Mouse (Mus musculus): ENCODE results near the gene Irgm2. TPM values are rescaled to one million over a fixed set of nuclear protein-coding genes. Genes with fewer than 3 reads are reported as not detected.
"Not testable (repeated sequence)": the region's sequence is repeated elsewhere in the genome, so short reads cannot be mapped to it uniquely, and the experiment has no call there.

Gene Irgm2
- polyA plus RNA-seq, 1 experiment from 2014 or later: 0.51 TPM

DNA sequence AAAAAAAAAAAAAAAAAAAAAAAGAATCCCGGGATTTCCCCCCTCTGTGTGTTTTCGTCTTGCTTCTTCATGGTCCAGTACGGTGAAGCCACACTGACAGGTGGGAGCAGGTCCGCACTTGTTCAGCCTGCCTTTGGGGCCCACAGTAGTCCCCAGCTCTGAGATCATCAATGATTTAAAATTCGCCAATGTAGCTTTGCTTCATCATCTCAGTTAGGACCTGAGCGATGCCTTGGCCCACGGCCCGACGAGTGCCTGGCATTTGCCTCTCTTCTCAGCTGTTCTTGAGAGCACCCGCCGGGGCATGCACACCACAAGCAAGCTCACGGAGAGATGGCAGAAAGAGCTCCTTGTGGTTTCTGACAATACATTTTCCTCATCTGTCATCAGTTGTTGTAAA is 1.6 kb downstream of the Irgm2 start:
- H3K36me3 ChIP-seq (ENCODE audit: control insufficient read depth, insufficient read depth, low read length): no peaks in the 10 kb centered on the region
- no peaks in the 10 kb centered on the region for H3K9me3 ChIP-seq (ENCODE audit: control insufficient read depth, low read length)
- no peak overlapping the region for H3K9ac ChIP-seq (ENCODE audit: low read length)
- WGBS: 93% methylated on average over 11 of the region's 12 CpGs
- no peak for ATAC-seq (ENCODE audit: low FRiP score)
- no peak overlapping the region for H3K27ac ChIP-seq (ENCODE audit: low read depth, low read length)
- H3K4me2 ChIP-seq: no peak overlapping the region
- H3K4me3 ChIP-seq (ENCODE audit: low read depth, low read length): no peak overlapping the region
- no peak for DNase-seq (ENCODE audit: low spot score, missing footprints)
- H3K4me1 ChIP-seq (ENCODE audit: control insufficient read depth, insufficient read depth, low read length): no peaks in the 10 kb centered on the region
- no peaks in the 10 kb centered on the region for H3K27me3 ChIP-seq (ENCODE audit: control insufficient read depth, insufficient read depth, low read length)

DNA sequence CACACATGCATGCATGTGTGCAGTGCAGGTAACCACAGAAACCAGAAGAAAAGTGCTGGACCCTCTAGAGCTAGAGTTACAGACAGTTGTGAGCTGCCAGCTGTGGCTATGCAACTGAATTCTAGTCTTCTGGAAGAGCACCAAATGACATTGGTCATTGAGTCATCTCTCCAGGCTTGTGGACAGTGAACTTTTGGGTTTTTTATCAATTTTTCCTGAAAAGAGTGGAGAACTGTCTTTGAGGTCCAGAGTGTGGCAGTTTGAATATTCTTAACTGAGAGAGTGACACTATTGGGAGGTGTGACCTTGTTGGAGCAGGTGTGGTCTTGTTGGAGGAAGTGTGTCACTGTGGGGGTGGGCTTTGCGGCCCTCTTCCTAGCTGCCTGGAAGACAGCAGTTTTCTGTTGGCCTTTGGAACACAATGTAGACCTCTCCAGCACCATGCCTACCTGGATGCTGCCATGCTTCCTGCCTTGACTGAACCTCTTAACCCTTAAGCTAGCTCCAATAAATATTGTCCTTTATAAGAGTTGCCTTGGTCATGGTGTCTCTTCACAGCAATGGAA is 11.0 kb downstream of the Irgm2 start:
- Histone ChIP-seq H3K4me2 (no peak overlapping the region), H3K27me3 (ENCODE audit: control insufficient read depth, insufficient read depth, low read length) (no peaks in the 10 kb centered on the region), H3K27ac (ENCODE audit: low read depth, low read length) (no peak overlapping the region), H3K4me1 (ENCODE audit: control insufficient read depth, insufficient read depth, low read length) (peaks cover 4% of the 10 kb centered on the region), H3K4me3 (ENCODE audit: low read depth, low read length) (no peak overlapping the region), H3K9ac (ENCODE audit: low read length) (no peak overlapping the region), H3K36me3 (ENCODE audit: control insufficient read depth, insufficient read depth, low read length) (no peaks in the 10 kb centered on the region), H3K9me3 (ENCODE audit: control insufficient read depth, low read length) (no peaks in the 10 kb centered on the region)
- 86% methylated on average over 1 of the region's 1 CpGs for WGBS
- DNase-seq (ENCODE audit: low spot score, missing footprints) (no peak), ATAC-seq (ENCODE audit: low FRiP score) (no peak)

DNA sequence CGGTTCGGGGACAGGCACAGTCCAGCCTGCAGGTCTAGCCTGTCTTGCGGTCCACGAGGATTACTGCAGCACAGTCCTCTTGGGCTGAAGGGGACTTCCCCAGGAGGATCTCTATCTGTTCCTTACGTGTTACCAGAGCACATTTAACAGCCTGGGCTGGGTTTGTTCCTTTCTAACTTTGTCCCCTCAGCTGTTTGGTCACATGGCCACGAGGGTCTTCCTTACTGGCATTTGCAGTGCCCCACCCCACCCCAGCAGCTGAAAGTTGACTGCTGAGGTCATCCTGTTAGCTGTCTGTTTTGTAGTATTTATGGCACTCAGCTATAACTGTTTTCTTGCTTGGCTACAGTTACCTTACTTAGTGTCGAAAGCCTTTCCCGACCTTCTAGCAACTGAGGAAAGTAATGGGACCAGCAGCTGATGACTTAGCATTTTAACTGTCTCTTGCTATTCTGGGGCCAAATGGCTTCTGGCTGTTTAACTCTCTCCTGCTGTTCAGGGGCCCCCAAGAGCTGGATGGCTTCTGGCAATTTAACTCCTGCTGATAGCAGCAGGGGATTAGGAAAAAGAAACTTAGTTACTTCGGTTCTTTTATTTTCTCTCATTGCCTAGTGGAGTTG is 11.8 kb downstream of the Irgm2 start:
- Histone ChIP-seq H3K36me3 (ENCODE audit: control insufficient read depth, insufficient read depth, low read length) (no peaks in the 10 kb centered on the region), H3K4me2 (no peak overlapping the region), H3K9ac (ENCODE audit: low read length) (no peak overlapping the region), H3K4me1 (ENCODE audit: control insufficient read depth, insufficient read depth, low read length) (peaks cover 4% of the 10 kb centered on the region), H3K9me3 (ENCODE audit: control insufficient read depth, low read length) (no peaks in the 10 kb centered on the region), H3K4me3 (ENCODE audit: low read depth, low read length) (no peak overlapping the region), H3K27ac (ENCODE audit: low read depth, low read length) (no peak overlapping the region; the same call in 1 of the 2 replicates), H3K27me3 (ENCODE audit: control insufficient read depth, insufficient read depth, low read length) (no peaks in the 10 kb centered on the region)
- 28% methylated on average over 9 of the region's 9 CpGs for WGBS
- no peak for DNase-seq (ENCODE audit: low spot score, missing footprints)
- no peak for ATAC-seq (ENCODE audit: low FRiP score)

DNA sequence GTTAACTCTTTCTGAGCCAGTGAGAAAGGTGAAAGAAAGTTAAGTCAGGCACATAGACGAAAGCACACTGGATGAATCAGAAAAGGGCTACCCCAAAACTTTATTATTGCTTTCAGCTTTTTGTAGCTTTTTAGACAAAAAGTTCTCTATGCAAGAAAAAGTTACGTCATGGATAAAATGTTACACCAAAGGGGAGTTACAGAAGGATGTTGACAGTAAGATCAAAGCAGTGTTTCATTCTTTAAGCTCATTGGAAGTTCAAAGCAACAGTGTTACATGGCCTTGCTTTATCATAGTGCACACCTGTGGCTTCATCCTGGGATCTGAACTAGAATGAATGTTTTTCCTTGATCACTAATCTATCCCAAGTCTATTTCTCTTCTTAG is 12.3 kb downstream of the Irgm2 start:
- Histone ChIP-seq H3K9me3 (ENCODE audit: control insufficient read depth, low read length) (no peaks in the 10 kb centered on the region), H3K36me3 (ENCODE audit: control insufficient read depth, insufficient read depth, low read length) (no peaks in the 10 kb centered on the region), H3K27ac (ENCODE audit: low read depth, low read length) (no peak overlapping the region), H3K4me2 (no peak overlapping the region), H3K4me3 (ENCODE audit: low read depth, low read length) (no peak overlapping the region), H3K27me3 (ENCODE audit: control insufficient read depth, insufficient read depth, low read length) (no peaks in the 10 kb centered on the region), H3K4me1 (ENCODE audit: control insufficient read depth, insufficient read depth, low read length) (peaks cover 4% of the 10 kb centered on the region), H3K9ac (ENCODE audit: low read length) (no peak overlapping the region)
- ATAC-seq (ENCODE audit: low FRiP score) (no peak), DNase-seq (ENCODE audit: low spot score, missing footprints) (no peak)
- WGBS: 11% methylated on average over 2 of the region's 2 CpGs

DNA sequence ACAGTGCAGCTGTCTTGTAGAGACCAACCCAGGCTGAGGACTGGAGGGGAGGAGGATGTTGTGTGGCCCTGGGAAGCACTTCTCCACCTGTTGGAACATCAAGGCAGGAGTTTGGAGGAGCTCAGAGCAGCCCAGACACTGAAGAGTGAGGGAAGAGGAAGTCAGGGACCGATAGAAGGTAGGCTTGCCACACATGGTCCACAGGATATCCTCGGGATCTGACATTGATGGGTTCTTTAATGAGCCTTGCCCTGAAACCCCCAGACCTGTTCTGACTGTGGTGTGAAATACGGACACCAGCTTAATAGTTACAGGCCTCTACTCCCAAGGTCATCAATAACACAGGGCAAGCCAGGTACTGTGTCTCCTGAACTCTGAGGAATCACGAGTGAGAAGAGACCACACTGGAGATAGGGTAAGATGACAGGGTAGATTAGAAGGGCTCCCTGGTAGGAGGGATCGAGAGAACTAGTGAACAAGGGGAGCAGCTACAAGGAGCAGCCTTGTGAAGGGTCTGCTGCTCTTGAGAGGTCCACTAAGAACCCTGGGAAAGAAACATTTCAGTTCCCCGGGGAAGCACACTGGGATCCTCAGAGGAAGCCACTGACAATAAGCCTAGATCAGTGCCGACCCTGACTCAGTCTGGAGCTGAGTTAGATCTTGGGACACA is 14.4 kb downstream of the Irgm2 start:
- peaks cover 4% of the 10 kb centered on the region for H3K4me1 ChIP-seq (ENCODE audit: control insufficient read depth, insufficient read depth, low read length)
- DNase-seq (ENCODE audit: low spot score, missing footprints) (no peak), ATAC-seq (ENCODE audit: low FRiP score) (no peak)
- no peak overlapping the region for H3K27ac ChIP-seq (ENCODE audit: low read depth, low read length)
- no peaks in the 10 kb centered on the region for H3K36me3 ChIP-seq (ENCODE audit: control insufficient read depth, insufficient read depth, low read length)
- no peaks in the 10 kb centered on the region for H3K9me3 ChIP-seq (ENCODE audit: control insufficient read depth, low read length)
- no peak overlapping the region for H3K4me3 ChIP-seq (ENCODE audit: low read depth, low read length)
- no peaks in the 10 kb centered on the region for H3K27me3 ChIP-seq (ENCODE audit: control insufficient read depth, insufficient read depth, low read length)
- 83% methylated on average over 7 of the region's 7 CpGs for WGBS
- no peak overlapping the region for H3K4me2 ChIP-seq
- H3K9ac ChIP-seq (ENCODE audit: low read length): no peak overlapping the region

DNA sequence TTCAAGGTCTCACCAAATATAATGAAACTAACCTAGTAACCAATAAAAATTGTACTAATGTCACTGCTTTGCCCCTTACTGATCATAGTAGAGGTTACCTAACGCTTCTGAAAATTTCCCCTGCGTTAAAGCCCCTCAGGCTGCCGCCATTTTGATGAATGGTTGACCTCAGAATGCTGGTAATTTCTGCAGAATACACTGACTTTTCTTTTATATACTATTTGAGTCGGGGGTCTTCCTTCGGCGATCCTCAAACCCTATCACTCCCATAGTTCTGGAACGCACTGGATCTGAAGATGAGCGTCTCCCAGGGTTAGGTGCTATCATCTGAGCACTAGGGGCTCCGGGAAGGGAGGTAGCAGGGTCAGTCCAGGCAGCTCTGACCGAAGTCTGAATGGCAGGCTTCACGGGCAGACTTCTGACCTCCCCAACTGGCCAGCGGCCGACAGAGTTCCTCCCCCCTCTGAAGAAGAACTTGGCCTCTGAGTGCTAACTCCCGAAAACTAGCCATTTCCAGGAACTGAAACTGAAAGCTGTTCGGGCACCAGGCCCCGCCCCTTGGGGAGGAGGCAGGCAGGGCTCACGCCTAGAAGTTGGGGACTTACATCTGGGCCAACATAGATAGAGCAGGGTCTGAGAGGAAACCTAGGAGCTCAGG is 15.1 kb downstream of the Irgm2 start:
- ATAC-seq (ENCODE audit: low FRiP score): no peak
- Histone ChIP-seq H3K27ac (ENCODE audit: low read depth, low read length) (no peak overlapping the region), H3K9ac (ENCODE audit: low read length) (no peak overlapping the region), H3K4me3 (ENCODE audit: low read depth, low read length) (peak overlapping the region; percentile 17; the same call in 1 of the 2 replicates), H3K9me3 (ENCODE audit: control insufficient read depth, low read length) (no peaks in the 10 kb centered on the region), H3K36me3 (ENCODE audit: control insufficient read depth, insufficient read depth, low read length) (no peaks in the 10 kb centered on the region), H3K4me2 (peak overlapping the region; percentile 29; the same call in 1 of the 2 replicates), H3K27me3 (ENCODE audit: control insufficient read depth, insufficient read depth, low read length) (no peaks in the 10 kb centered on the region), H3K4me1 (ENCODE audit: control insufficient read depth, insufficient read depth, low read length) (peaks cover 4% of the 10 kb centered on the region)
- DNase-seq (ENCODE audit: low spot score, missing footprints): no peak
- WGBS: 51% methylated on average over 16 of the region's 17 CpGs

DNA sequence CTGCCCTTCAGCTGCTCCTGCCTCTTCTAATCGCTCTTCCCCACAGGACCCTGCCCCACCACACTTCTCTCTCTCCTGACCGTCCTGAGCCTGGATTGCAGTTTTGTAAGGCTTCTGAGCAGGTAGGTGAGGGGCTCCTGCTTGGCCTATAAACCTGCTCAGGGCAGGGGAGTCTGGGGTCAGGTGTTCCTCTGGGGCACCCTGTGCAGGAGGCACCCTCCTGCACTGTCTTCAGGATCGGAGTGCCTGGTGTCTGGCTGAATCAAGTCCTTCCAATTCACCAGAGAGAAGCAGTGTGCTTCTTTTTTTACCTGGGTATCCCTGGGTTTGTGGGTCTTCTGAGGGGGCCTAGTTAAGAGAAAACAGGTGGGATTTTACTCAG is 15.6 kb downstream of the Irgm2 start:
- WGBS: 40% methylated on average over 1 of the region's 3 CpGs
- not testable (repeated sequence) for ATAC-seq (ENCODE audit: low FRiP score); DNase-seq (ENCODE audit: low spot score, missing footprints); H3K9me3 ChIP-seq (ENCODE audit: control insufficient read depth, low read length); H3K27me3 ChIP-seq (ENCODE audit: control insufficient read depth, insufficient read depth, low read length); H3K4me3 ChIP-seq (ENCODE audit: low read depth, low read length); H3K4me1 ChIP-seq (ENCODE audit: control insufficient read depth, insufficient read depth, low read length); H3K4me2 ChIP-seq; H3K9ac ChIP-seq (ENCODE audit: low read length); H3K36me3 ChIP-seq (ENCODE audit: control insufficient read depth, insufficient read depth, low read length); H3K27ac ChIP-seq (ENCODE audit: low read depth, low read length)

DNA sequence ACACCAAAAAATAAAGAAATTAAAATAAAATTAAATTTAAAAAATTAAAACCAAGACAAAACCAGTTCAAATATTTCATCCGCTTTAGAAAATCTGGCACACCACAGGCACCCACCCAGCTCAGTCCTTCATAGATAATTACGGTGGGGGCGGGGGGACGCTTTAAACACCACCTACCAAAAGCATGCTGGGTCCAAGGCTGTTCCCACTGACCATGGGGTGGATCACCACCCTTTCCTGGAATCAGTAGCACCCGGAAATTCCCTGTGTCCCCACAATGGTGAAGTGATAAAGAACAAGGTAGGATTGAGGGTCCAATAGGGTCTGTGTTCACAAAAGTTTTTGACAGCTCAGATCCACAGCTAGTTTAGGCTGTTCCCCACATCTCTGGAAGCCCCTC is 16.4 kb downstream of the Irgm2 start:
- Histone ChIP-seq H3K9me3 (ENCODE audit: control insufficient read depth, low read length) (no peaks in the 10 kb centered on the region), H3K27me3 (ENCODE audit: control insufficient read depth, insufficient read depth, low read length) (no peaks in the 10 kb centered on the region), H3K4me3 (ENCODE audit: low read depth, low read length) (no peak overlapping the region), H3K36me3 (ENCODE audit: control insufficient read depth, insufficient read depth, low read length) (no peaks in the 10 kb centered on the region), H3K27ac (ENCODE audit: low read depth, low read length) (no peak overlapping the region), H3K9ac (ENCODE audit: low read length) (no peak overlapping the region), H3K4me1 (ENCODE audit: control insufficient read depth, insufficient read depth, low read length) (peaks cover 4% of the 10 kb centered on the region), H3K4me2 (no peak overlapping the region)
- 88% methylated on average over 5 of the region's 5 CpGs for whole genome bisulfite sequencing
- ATAC-seq (ENCODE audit: low FRiP score) (no peak), DNase-seq (ENCODE audit: low spot score, missing footprints) (no peak)

DNA sequence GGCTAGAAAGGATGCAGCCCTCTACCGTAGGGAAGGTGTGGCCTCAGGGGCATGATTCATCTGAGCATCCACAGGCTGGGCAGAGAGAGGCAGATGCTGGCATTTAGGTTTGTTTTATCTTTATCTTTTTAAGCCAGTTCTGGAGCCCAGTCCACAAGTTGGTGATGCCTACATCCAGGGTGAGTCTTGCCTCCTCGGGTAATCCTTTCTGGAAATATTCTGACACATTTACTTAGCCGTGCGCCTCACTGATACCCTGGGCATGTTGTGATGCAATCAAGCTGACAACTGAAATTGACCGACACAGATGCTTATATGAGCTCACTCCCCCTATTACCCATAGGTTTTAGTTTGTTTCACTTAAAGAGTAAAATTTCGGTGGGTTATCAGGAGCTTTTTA is 17.4 kb downstream of the Irgm2 start:
- Histone ChIP-seq H3K9ac (ENCODE audit: low read length) (no peak overlapping the region), H3K36me3 (ENCODE audit: control insufficient read depth, insufficient read depth, low read length) (no peaks in the 10 kb centered on the region), H3K27me3 (ENCODE audit: control insufficient read depth, insufficient read depth, low read length) (no peaks in the 10 kb centered on the region), H3K27ac (ENCODE audit: low read depth, low read length) (no peak overlapping the region), H3K4me1 (ENCODE audit: control insufficient read depth, insufficient read depth, low read length) (no peaks in the 10 kb centered on the region), H3K9me3 (ENCODE audit: control insufficient read depth, low read length) (no peaks in the 10 kb centered on the region), H3K4me3 (ENCODE audit: low read depth, low read length) (no peak overlapping the region), H3K4me2 (no peak overlapping the region)
- ATAC-seq (ENCODE audit: low FRiP score): no peak
- DNase-seq (ENCODE audit: low spot score, missing footprints): no peak
- WGBS: 89% methylated on average over 6 of the region's 6 CpGs

Measured in midbrain, embryonic 11.5 days (tissue).